In genomic region chr5:41767296-41768200, GRCm38 (mm10) we compare ENCODE assay signal across 9 mouse cellular contexts. TPM values are rescaled to one million over a fixed set of nuclear protein-coding genes. Genes with fewer than 3 reads are reported as not detected.
DNase-seq lines count a peak whose midpoint lies in the region; ATAC-seq lines count a peak whose summit lies in the region.
"Had no signal": no experiment of that assay in that cellular context is flagged by ENCODE, and none has a peak within 500 bp of the region (broad histone marks: within the 10 kb centered on the region; RNA-seq: fewer than 3 reads in every experiment).

No protein-coding gene starts in this region.

- H3K9ac ChIP-seq in embryonic facial prominence, embryonic 14.5 days (ENCODE audit: low read depth, low read length): 0 out of 2 replicates have a peak overlapping the region, but pooled peaks have one; percentile 8
- 0 out of 2 replicates have a peak overlapping the region, but pooled peaks have one; percentile 18 for H3K9ac ChIP-seq in limb, embryonic 12.5 days (replicated peaks)

- peak overlapping the region; percentile 54 for H3K4me2 ChIP-seq in embryonic facial prominence, embryonic 14.5 days (ENCODE audit: low read depth, low read length)
- peak overlapping the region; percentile 43 for H3K4me2 ChIP-seq in limb, embryonic 12.5 days

- H3K27me3 ChIP-seq in erythroblast, embryonic 14.5 days (ENCODE audit: control insufficient read depth): peaks cover 70% of the 10 kb centered on the region
- peaks cover 60% of the 10 kb centered on the region for H3K27me3 ChIP-seq in embryonic facial prominence, embryonic 14.5 days (replicated peaks; ENCODE audit: control insufficient read depth, insufficient read depth, low read length)
- peaks cover 74% of the 10 kb centered on the region for H3K27me3 ChIP-seq in limb, embryonic 12.5 days

- 7% methylated on average over 33 of the region's 33 CpGs for WGBS in embryonic facial prominence, embryonic 14.5 days
- WGBS in limb, embryonic 12.5 days: 3% methylated on average over 33 of the region's 33 CpGs

- H3K4me3 ChIP-seq in erythroblast, embryonic 14.5 days (replicated peaks): peak overlapping the region; percentile 52
- peak overlapping the region; percentile 34 for H3K4me3 ChIP-seq in embryonic facial prominence, embryonic 14.5 days (ENCODE audit: low read depth, low read length)
- H3K4me3 ChIP-seq in limb, embryonic 12.5 days (replicated peaks): peak overlapping the region; percentile 21

- ATAC-seq in erythroblast, adult 5-6 weeks (replicated peaks; ENCODE audit: low FRiP score, poor library complexity, severe bottlenecking): no peak
- no peak for ATAC-seq in embryonic facial prominence, embryonic 14.5 days (ENCODE audit: low read depth)
- no peak for ATAC-seq in limb, embryonic 12.5 days (ENCODE audit: insufficient number of reproducible peaks, insufficient read depth, low FRiP score, low TSS enrichment, low read depth)
- ATAC-seq in neutrophil, adult 5-6 weeks (ENCODE audit: extremely low read depth, insufficient number of reproducible peaks, low FRiP score, poor library complexity, severe bottlenecking): peak; percentile 8; the same call in 1 of the 2 replicates
- ATAC-seq in inflammation-experienced regulatory T-cells, adult 6 months: no peak

- no peak overlapping the region for H3K27ac ChIP-seq in embryonic facial prominence, embryonic 14.5 days (replicated peaks; ENCODE audit: low read depth, low read length)
- H3K27ac ChIP-seq in limb, embryonic 12.5 days: 0 out of 2 replicates have a peak overlapping the region, but pooled peaks have one; percentile 32

- no peaks in the 10 kb centered on the region for H3K36me3 ChIP-seq in erythroblast, embryonic 14.5 days (ENCODE audit: control insufficient read depth)
- H3K36me3 ChIP-seq in embryonic facial prominence, embryonic 14.5 days (ENCODE audit: control insufficient read depth, insufficient read depth, low read length): no peaks in the 10 kb centered on the region
- no peaks in the 10 kb centered on the region for H3K36me3 ChIP-seq in limb, embryonic 12.5 days
- H3K36me3 ChIP-seq: G1E had no signal

- peaks cover 4% of the 10 kb centered on the region; the same call in 1 of the 2 replicates for H3K9me3 ChIP-seq in erythroblast, embryonic 14.5 days (ENCODE audit: control insufficient read depth, low read length)
- no peaks in the 10 kb centered on the region for H3K9me3 ChIP-seq in embryonic facial prominence, embryonic 14.5 days (ENCODE audit: control insufficient read depth, low read length)
- H3K9me3 ChIP-seq in limb, embryonic 12.5 days: no peaks in the 10 kb centered on the region

- peak; percentile 19 for DNase-seq in A20 (ENCODE audit: low read depth, low spot score)
- no peak for DNase-seq in embryonic facial prominence, embryonic 14.5 days (ENCODE audit: low spot score)
- no peak for DNase-seq in c-Kit-positive CD71-positive TER-119-positive erythroid progenitor cells, embryonic 14.5 days (ENCODE audit: low spot score)

- H3K4me1 ChIP-seq in erythroblast, embryonic 14.5 days (ENCODE audit: control insufficient read depth): peaks cover 1% of the 10 kb centered on the region
- peaks cover 15% of the 10 kb centered on the region; the same call in 1 of the 2 replicates for H3K4me1 ChIP-seq in embryonic facial prominence, embryonic 14.5 days (ENCODE audit: control insufficient read depth, insufficient read depth, low read length)
- H3K4me1 ChIP-seq in limb, embryonic 12.5 days (replicated peaks): peaks cover 28% of the 10 kb centered on the region

RNA-seq across cellular contexts. Expression of gene Nkx3-2, which starts 3.2 kb away (rescaled TPM):
- polyA plus RNA-seq in erythroblast, embryonic 14.5 days (2012): not detected in 2 replicates
- not detected in 2 replicates for total RNA-seq in erythroblast, adult 5-6 weeks (2015; ENCODE audit: low replicate concordance)
- not detected in 2 replicates for total RNA-seq in erythroblast, adult 5-6 weeks (2017; ENCODE audit: low replicate concordance)
- 1.2 and 1.6 TPM in 2 replicates for polyA plus RNA-seq in embryonic facial prominence, embryonic 14.5 days (2014; fragmentation: Nextera tagmentation; extraction: Ambion mirVana)
- polyA plus RNA-seq in limb, embryonic 12.5 days (2016; fragmentation: Nextera tagmentation; extraction: Ambion mirVana): 3.9 and 8.7 TPM in 2 replicates
- total RNA-seq in neutrophil, adult 5-6 weeks (2017): not detected in 2 replicates
- not detected for polyA plus RNA-seq in inflammation-experienced regulatory T-cells, adult 6 months (2017; shearing (Covaris generic))
- total RNA-seq: G1E had no signal
- polyA plus RNA-seq: G1E had no signal

RNA-seq across cellular contexts. Expression of gene Rab28, which starts 59.6 kb away (rescaled TPM):
- polyA plus RNA-seq in erythroblast, embryonic 14.5 days (2012): 1.8 and 2.4 TPM in 2 replicates
- total RNA-seq in erythroblast, adult 5-6 weeks (2015; ENCODE audit: low replicate concordance): 16.1 and 18.4 TPM in 2 replicates
- total RNA-seq in erythroblast, adult 5-6 weeks (2017; ENCODE audit: low replicate concordance): 13.8 and 17.4 TPM in 2 replicates
- 72.4 and 77.4 TPM in 2 replicates for polyA plus RNA-seq in embryonic facial prominence, embryonic 14.5 days (2014; fragmentation: Nextera tagmentation; extraction: Ambion mirVana)
- 82.1 and 89.5 TPM in 2 replicates for polyA plus RNA-seq in limb, embryonic 12.5 days (2016; fragmentation: Nextera tagmentation; extraction: Ambion mirVana)
- total RNA-seq in neutrophil, adult 5-6 weeks (2017): 27.6 and 37.3 TPM in 2 replicates
- polyA plus RNA-seq in inflammation-experienced regulatory T-cells, adult 6 months (2017; shearing (Covaris generic)): 10 to 100 TPM; 19.1 to 31.4 (median 20.1) TPM
